Mouse (Mus musculus): ENCODE data around the gene Hormad2. TPM values are rescaled to one million over a fixed set of nuclear protein-coding genes. Genes with fewer than 3 reads are reported as not detected.

Hormad2 gene
- polyA plus RNA-seq (2014; fragmentation: Illumina TruSeq; extraction: RNeasy Lipid Tissue Mini Kit (QIAGEN cat#74804); ENCODE audit: insufficient read depth, low read depth, low replicate concordance), result not detected

DNA sequence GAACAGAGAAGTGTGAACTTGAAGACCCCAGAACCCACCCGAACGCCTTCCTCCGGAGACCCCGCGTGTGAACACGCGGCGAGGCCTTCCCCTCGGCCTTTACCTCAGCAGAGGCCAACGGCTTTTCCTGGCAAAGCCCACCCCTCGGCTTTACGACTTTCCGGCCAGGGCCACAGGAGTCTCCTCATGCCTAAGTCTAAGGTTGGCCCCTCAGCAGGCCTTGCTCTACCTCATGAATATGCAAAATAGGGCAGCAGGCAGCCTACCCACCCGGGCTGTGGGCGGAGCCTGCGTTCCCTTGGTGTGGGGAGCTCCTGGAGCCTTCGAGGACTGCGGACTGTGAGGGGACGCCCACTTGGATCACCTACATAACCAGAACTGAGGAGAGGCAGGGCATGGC is at the start of gene Hormad2:
Gene Hormad2 (minus strand): TSS at position 128 of the 400 bp plus-strand sequence.

Other genes starting within 250 kb of the Hormad2 start
- gene Castor1, start 222.9 kb downstream of the Hormad2 start, polyA plus RNA-seq (2014; fragmentation: Illumina TruSeq; extraction: RNeasy Lipid Tissue Mini Kit (QIAGEN cat#74804); ENCODE audit: insufficient read depth, low read depth, low replicate concordance), result 9.7 TPM
- gene Osm, start 204.7 kb downstream of the Hormad2 start, polyA plus RNA-seq (2014; fragmentation: Illumina TruSeq; extraction: RNeasy Lipid Tissue Mini Kit (QIAGEN cat#74804); ENCODE audit: insufficient read depth, low read depth, low replicate concordance), result 1.0 TPM
- 1.4 TPM for gene Lif, start 183.5 kb downstream of the Hormad2 start, polyA plus RNA-seq (2014; fragmentation: Illumina TruSeq; extraction: RNeasy Lipid Tissue Mini Kit (QIAGEN cat#74804); ENCODE audit: insufficient read depth, low read depth, low replicate concordance)
- gene Mtmr3, start 153.8 kb upstream of the Hormad2 start, polyA plus RNA-seq (2014; fragmentation: Illumina TruSeq; extraction: RNeasy Lipid Tissue Mini Kit (QIAGEN cat#74804); ENCODE audit: insufficient read depth, low read depth, low replicate concordance), result 23.1 TPM
- gene Gm11032, start 179.0 kb upstream of the Hormad2 start, polyA plus RNA-seq (2014; fragmentation: Illumina TruSeq; extraction: RNeasy Lipid Tissue Mini Kit (QIAGEN cat#74804); ENCODE audit: insufficient read depth, low read depth, low replicate concordance), result not detected
- gene Ascc2, start 196.6 kb upstream of the Hormad2 start, polyA plus RNA-seq (2014; fragmentation: Illumina TruSeq; extraction: RNeasy Lipid Tissue Mini Kit (QIAGEN cat#74804); ENCODE audit: insufficient read depth, low read depth, low replicate concordance), result 21.7 TPM

All from lung, adult 10 weeks (tissue).